Mouse (Mus musculus): ENCODE results near the gene Hs1bp3. TPM values are rescaled to one million over a fixed set of nuclear protein-coding genes. Genes with fewer than 3 reads are reported as not detected.

Hs1bp3 gene
- polyA plus RNA-seq, 1 experiment from 2014 or later, result 15.3 TPM

DNA sequence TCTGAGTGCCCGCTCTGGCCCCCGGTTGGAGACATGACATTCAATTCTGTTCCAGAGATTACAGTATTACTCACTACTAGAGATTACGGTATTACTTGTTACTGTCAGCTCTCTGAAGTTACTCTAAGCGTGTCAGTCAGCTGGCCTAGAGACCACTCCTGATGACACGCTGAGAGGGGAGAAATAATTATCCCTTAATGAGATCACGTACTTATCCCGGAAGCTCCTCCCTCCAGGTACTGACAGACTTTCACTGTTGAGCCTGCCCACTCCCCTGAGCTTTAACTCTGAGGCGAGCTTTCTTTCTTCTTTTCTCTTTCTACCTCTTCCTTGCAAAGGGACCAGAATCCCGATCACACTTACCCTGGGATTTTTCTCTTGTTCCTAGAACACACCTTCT, 67.7 kb downstream of the Hs1bp3 start:
- 57% methylated on average over 9 of the region's 9 CpGs for WGBS
- DNase-seq (ENCODE audit: extremely low spot score, low spot score), result no peak
- Histone ChIP-seq H3K4me3 (no peak overlapping the region), H3K27ac (no peak overlapping the region), H3K27me3 (ENCODE audit: poor library complexity, severe bottlenecking) (no peaks in the 10 kb centered on the region), H3K9me3 (no peaks in the 10 kb centered on the region), H3K4me1 (peaks cover 22% of the 10 kb centered on the region), H3K36me3 (replicated peaks) (no peaks in the 10 kb centered on the region)

DNA sequence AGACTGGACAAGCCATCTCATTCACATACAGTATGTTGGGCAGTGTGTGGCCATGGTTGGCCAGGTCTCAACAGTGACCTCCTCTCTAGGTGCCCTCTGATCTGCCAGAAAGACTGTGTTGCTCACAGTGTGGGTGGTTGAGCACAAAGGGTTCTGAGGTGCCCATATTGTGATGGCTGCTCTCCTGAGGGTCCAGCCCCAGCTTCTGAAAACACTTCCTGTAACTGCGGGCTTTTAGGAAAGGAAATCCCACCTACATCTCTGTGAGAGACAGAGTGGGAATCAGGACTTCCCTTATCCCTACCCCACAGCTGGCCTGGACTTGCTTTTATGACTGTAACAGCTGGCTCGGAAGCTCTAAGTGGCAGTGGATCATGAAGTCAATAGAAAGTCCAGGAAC, 68.7 kb downstream of the Hs1bp3 start:
- WGBS, result 85% methylated on average over 2 of the region's 2 CpGs
- H3K9me3 ChIP-seq, result no peaks in the 10 kb centered on the region
- H3K4me1 ChIP-seq, result peaks cover 32% of the 10 kb centered on the region
- no peak for DNase-seq (ENCODE audit: extremely low spot score, low spot score)
- H3K4me3 ChIP-seq, result no peak overlapping the region
- peak overlapping the region; percentile 21; the same call in 1 of the 2 replicates for H3K27ac ChIP-seq
- no peaks in the 10 kb centered on the region for H3K27me3 ChIP-seq (ENCODE audit: poor library complexity, severe bottlenecking)
- no peaks in the 10 kb centered on the region for H3K36me3 ChIP-seq (replicated peaks)

DNA sequence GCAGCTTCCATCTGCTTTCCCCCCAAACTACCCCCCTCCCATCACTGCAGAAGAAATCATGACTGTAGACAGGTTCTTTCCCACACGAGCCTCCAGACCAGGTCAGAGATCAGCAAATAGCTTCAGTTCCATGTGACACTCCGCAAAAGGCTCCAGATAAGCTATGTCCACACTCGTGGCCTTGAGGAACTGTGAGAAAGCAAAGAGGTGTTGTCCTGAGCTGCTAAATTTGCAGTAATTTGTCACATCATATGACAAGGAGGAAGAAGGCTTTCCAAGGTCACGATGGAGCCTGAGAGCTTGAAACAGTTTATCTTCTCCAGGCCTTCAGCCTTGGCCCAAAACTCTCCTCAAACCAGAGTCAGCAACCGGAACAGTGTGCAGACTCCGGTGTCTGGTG, 70.6 kb downstream of the Hs1bp3 start:
- Histone ChIP-seq H3K27me3 (ENCODE audit: poor library complexity, severe bottlenecking) (no peaks in the 10 kb centered on the region), H3K36me3 (replicated peaks) (no peaks in the 10 kb centered on the region), H3K4me3 (no peak overlapping the region), H3K27ac (no peak overlapping the region), H3K9me3 (no peaks in the 10 kb centered on the region), H3K4me1 (peaks cover 28% of the 10 kb centered on the region)
- WGBS, result 85% methylated on average over 6 of the region's 6 CpGs
- DNase-seq (ENCODE audit: extremely low spot score, low spot score), result no peak

DNA sequence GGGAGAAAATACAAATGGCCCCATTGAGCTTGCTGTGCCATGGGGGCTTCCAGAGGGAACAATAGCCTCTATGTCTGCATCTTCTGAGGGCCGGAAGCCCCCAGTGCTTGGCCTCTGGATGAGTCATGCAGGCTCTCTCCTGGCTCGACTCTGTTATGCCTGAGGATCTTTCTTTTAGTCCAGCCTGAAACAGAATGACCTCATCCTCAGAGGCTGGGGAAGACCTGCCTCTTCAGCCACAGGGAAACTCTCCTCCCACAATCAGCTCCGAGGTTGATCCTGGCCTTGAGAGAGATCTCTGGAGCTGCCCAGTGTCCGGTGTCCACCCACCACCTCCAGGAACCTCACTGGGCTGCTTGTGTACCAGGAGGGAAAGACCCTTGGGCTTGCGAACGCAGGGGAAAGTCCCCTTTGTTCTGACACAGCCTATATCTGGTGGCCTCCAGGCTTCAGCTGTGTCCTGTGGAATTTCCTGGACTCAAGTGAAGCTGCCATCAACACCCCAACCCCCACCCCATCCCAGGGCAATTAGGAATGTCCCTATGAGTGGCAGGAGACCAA, 73.3 kb downstream of the Hs1bp3 start:
- no peaks in the 10 kb centered on the region for H3K36me3 ChIP-seq (replicated peaks)
- H3K4me1 ChIP-seq, result peaks cover 22% of the 10 kb centered on the region
- no peaks in the 10 kb centered on the region for H3K27me3 ChIP-seq (ENCODE audit: poor library complexity, severe bottlenecking)
- peak overlapping the region; percentile 81 for H3K27ac ChIP-seq
- WGBS, result 64% methylated on average over 6 of the region's 6 CpGs
- H3K9me3 ChIP-seq, result no peaks in the 10 kb centered on the region
- H3K4me3 ChIP-seq, result no peak overlapping the region
- no peak for DNase-seq (ENCODE audit: extremely low spot score, low spot score)

DNA sequence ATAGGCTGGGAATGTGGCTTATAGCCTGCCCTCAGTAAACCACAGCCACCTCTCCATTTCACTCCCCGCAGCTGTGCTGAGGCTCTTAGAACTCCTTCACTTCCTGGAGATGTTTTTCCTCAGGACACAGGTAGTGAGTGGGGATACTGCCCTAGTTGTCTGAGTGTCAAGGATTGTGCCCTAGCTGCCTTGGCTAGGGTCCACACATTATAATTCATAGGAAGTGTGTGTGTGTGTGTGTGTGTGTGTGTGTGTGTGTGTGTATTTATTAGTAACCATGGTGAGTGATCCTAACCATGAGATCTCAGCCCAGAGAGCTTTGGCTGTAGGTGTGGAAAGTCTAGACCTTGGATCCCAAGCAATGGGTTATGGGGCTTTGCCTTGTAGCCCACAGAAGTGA, 74.0 kb downstream of the Hs1bp3 start:
- no peak for DNase-seq (ENCODE audit: extremely low spot score, low spot score)
- no peaks in the 10 kb centered on the region for H3K9me3 ChIP-seq
- 91% methylated on average over 1 of the region's 1 CpGs for WGBS
- no peaks in the 10 kb centered on the region for H3K36me3 ChIP-seq (replicated peaks)
- peaks cover 22% of the 10 kb centered on the region for H3K4me1 ChIP-seq
- H3K27ac ChIP-seq, result peak overlapping the region; percentile 81
- no peaks in the 10 kb centered on the region for H3K27me3 ChIP-seq (ENCODE audit: poor library complexity, severe bottlenecking)
- H3K4me3 ChIP-seq, result no peak overlapping the region

DNA sequence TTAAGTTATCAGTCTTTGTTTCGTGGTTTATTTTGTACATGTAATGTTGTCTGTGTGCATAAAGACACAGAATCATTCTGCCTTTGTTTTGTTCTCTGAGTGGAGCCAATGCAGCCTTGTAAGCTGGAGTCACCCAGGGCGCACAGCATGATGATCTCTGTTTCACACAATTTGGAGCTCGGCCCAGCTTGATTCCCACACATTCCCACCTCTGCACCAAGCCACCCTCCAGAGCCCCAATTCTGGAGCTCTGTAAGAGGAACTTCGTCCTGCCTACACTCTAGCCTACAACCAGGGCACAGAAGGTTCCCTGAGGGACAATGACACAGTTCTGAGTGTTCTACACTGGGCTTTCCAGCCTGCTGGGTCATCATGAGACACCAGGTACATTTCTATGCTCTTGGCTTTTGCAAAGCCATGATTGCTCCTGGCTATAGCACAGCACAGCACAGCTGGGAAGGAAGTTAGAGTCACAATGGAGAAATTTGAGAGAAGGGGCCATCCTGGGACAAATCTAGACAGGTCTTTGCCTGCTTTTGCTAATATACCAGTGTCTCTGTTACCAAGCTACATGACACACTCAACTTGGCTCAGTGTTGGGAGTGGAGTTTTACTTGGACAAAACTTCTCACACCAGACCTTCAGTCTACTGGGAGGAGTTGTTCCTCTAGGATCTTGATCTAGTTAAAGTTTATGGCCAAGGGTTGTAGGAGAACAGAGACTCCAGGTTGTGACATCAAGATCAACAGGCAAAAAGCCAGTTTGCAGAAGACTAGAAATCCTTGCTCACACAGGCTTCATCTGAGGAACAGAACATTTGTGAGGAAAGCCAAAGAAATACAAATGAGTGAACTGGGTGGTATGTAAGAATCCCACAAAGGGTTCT, 75.5 kb downstream of the Hs1bp3 start:
- H3K27ac ChIP-seq, result no peak overlapping the region
- no peaks in the 10 kb centered on the region for H3K36me3 ChIP-seq (replicated peaks)
- H3K9me3 ChIP-seq, result no peaks in the 10 kb centered on the region
- DNase-seq (ENCODE audit: extremely low spot score, low spot score), result no peak
- WGBS, result 88% methylated on average over 4 of the region's 4 CpGs
- peaks cover 22% of the 10 kb centered on the region for H3K4me1 ChIP-seq
- H3K4me3 ChIP-seq, result no peak overlapping the region
- no peaks in the 10 kb centered on the region for H3K27me3 ChIP-seq (ENCODE audit: poor library complexity, severe bottlenecking)

DNA sequence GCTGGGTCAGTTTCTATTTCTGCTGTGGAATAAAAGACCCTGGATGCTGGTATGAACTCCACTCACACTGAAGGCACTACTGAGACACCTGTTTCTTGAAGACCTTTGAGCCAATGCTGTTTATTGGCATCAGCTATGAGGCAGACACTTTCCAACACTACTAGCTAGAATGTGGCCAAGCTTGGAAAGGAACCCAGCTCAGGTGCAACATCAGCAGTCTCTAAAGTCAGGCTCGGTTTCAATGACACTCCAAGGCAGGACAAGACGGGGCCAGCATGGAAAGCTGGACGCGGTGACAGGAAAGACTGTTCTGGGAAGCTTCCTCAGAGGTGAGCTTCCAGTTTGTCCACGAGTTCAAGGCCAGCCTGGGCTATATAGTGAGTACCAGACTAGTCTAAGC, 80.0 kb downstream of the Hs1bp3 start:
- H3K36me3 ChIP-seq (replicated peaks), result no peaks in the 10 kb centered on the region
- DNase-seq (ENCODE audit: extremely low spot score, low spot score), result no peak
- H3K27me3 ChIP-seq (ENCODE audit: poor library complexity, severe bottlenecking), result no peaks in the 10 kb centered on the region
- no peak overlapping the region for H3K4me3 ChIP-seq
- no peaks in the 10 kb centered on the region for H3K9me3 ChIP-seq
- WGBS, result 89% methylated on average over 5 of the region's 5 CpGs
- peaks cover 10% of the 10 kb centered on the region for H3K4me1 ChIP-seq
- H3K27ac ChIP-seq, result no peak overlapping the region

Other genes starting within 250 kb of the Hs1bp3 start
- gene Ldah, start 105.3 kb upstream of the Hs1bp3 start, polyA plus RNA-seq (2016; fragmentation: Nextera tagmentation; extraction: Ambion mirVana), result 68.2 and 70.4 TPM in 2 replicates
- 0.11 TPM in 1 of 2 replicates, not detected in the other for gene Gdf7, start 11.5 kb upstream of the Hs1bp3 start, polyA plus RNA-seq (2016; fragmentation: Nextera tagmentation; extraction: Ambion mirVana)
- 25.2 and 27.1 TPM in 2 replicates for gene Rhob, start 186.6 kb downstream of the Hs1bp3 start, polyA plus RNA-seq (2016; fragmentation: Nextera tagmentation; extraction: Ambion mirVana)